Mouse (Mus musculus) neutrophil, adult 5-6 weeks (primary cell): ENCODE data around the gene Fbxo39. TPM values are rescaled to one million over a fixed set of nuclear protein-coding genes. Genes with fewer than 3 reads are reported as not detected.

Source experiments
- ATAC-seq: fragments of 151-379, 151-347 bp; 2 replicates; pipeline ENCODE4 v1.8.0; 2017; ENCODE audit warnings: mild to moderate bottlenecking, moderate TSS enrichment; ENCODE audit not compliant: insufficient number of reproducible peaks, poor library complexity, low FRiP score, severe bottlenecking; ENCODE audit errors: extremely low read depth
- total RNA-seq: library from RNA; stranded (forward); fragments of 200-1000 nt; gene quantifications from 2 replicates; pipeline ENCODE4 v1.2.3, GENCODE M21; 2017

The Fbxo39 gene
- total RNA-seq, 1 experiment from 2014 or later: 0.35 TPM

DNA sequence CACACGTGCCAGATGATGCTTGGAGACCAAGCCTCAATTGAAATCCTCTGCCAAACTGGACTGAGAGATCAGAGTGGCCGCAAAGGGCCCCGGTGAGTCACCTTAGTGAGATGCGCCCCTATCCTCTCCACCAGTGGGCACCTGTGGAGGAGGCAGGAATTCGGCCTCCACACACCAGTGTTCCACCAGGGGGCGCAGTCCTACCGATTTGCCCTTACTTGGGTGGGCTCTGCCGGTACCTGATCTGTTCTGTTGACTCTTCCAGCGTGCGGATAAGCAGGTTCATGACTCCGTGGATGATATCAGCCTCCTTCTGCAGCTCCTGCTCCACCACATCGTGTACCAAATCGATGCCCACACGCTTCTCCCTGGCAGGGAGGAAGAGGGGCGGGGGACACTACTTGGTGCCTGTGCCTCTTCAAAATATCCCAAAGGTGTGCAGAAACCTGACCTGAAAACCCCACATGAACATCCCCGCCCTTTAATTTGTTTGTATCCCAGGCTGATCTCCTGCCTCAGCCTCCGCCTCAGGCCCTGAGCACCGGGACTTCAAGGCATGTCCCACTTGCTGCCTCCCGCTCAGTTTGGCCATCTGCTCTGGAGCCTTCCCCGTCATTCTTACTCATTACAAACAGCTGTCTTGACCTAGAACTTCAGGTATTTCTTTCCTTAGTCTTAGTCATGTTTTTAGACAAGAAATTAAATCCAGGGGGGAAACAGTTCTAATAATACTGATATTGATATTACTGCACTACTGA is 40.9 kb downstream of the Fbxo39 start:
- ATAC-seq: peak; percentile 58

DNA sequence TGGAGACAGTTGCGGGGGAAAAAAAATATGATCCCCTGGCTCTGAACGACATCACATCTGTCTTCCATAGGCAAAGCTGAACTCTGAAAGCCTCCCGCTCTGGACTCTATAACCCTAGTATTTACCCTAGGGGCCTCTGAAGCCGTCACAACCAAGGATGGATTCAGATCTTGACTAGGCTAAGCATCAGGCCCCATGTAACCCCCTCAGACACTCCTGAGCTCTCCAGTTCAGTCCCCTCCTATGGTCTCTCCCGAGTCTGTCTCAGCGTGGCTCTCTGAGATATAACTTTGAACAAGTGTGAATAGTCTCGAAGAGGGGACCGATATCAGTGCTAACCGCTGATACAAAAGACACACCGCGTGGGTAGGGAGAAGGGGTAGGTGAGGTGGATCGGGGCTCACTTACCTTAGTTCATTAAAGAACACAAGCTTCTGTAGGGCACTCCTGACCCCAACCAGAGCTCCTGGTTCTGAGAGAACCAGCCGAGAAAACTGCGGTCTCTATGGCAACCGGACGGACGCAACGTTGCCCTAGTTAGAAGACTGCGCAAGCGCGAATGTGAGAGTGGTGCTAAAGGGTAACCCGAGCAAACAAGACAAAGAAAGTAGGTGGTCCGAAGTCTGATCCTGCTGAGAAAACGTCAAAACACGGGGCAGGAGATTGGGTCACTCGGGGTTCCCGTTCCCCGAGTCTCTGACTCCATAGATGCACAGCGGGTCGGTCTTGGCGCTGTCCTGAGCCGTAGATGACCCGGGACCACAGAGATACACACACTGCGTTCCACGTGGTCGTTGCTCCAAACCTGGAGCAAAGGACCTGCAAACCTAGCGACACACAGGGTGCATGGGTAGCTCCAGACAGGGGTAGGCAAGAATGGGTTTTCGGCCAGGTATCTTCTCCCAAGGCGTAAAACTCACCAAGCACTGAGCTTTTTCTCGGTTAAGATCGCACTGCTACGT is 47.4 kb downstream of the Fbxo39 start:
- no peak for ATAC-seq

DNA sequence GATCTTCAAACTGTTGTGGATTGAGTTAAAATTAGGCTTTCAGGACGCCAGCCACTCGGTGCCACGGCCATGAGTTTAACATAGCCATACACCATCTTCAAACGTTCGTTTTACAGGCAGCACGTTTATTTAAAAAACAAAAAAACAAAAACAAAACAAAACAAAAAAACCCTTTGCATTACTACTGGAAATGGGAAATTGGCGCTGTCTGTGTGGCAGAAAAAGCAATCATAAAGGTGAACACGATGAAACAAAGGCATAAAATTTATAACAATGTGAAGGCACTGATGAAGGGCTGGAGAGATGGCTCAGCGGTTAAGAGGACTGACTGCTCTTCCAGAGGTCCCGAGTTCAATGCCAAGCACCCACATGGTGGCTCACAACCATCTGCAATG is 48.1 kb downstream of the Fbxo39 start, which contains the start of gene Tekt1:
Gene Tekt1 (minus strand): TSS at position 96 of the 395 bp plus-strand sequence.
- no peak for ATAC-seq

DNA sequence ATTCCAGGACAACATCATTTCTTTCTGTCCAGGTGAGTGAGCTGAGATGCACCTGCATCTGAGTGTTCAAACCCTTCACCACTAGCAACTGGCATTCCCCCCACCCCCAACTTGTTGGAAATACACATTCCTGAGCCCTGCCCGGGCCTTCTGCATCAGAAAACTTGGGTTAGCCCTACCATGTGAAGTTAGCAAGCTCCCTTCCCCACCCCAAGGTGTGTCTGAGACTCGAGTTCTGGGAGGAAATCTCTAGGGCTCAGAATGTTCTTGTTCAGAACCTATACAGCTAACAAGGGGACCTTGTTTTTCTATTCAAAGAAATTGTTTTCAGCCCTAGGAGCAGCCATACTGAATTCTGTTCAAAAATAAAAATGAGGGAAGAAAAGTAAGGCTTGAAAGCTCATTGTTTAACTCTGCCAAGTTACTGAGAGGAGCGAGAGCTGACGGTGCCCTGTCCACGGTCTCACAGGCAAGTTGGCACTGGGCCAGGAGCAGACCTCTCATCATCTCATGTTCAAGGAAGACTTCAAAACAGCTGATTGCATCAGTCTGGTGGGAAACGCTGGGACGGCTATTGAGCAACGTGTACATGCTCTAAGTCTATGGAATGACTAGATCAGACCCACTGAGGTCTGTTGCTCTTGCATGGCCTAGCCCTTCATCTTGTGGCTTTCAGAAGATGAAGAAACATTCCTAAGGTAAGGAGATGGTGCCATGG is 49.4 kb downstream of the Fbxo39 start:
- ATAC-seq: no peak

DNA sequence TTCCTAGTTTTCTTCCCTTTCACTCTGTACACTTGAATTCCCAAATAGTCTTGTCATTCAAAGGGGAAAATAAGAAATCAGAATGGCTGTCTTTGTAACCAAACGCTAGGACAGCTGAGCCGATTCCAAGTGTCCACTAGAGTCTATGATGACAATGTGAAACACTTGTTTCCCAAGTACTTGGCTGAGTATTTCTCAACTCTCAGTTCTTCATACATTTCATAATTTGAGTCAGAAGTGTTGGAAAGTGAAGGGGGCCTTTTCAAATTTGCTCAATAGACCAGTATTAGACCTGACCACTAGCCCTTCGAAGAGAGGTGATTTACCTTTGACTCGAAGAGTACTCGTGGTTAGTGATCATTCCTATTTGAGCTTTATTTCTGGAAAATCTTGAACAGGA is 50.3 kb downstream of the Fbxo39 start:
- ATAC-seq: no peak

DNA sequence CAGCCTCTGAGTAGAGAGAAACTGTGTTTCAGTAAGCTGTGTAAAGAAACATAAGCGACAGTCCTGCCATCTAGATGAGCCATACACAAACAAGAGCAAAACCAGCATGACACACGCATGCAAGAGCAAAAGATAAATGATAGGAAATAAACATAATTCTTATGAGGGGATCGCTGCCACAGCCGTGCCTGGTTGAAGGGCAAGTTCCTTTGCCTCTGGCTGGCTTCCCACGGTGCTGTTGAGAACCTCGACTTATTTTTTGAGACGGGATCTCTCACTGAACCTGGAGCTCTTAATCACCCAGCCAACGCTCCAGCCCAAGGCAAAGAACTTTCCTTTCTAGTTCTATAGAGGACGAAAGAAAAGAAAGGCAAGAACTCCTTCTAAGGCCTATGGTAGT is 51.9 kb downstream of the Fbxo39 start:
- no peak for ATAC-seq

DNA sequence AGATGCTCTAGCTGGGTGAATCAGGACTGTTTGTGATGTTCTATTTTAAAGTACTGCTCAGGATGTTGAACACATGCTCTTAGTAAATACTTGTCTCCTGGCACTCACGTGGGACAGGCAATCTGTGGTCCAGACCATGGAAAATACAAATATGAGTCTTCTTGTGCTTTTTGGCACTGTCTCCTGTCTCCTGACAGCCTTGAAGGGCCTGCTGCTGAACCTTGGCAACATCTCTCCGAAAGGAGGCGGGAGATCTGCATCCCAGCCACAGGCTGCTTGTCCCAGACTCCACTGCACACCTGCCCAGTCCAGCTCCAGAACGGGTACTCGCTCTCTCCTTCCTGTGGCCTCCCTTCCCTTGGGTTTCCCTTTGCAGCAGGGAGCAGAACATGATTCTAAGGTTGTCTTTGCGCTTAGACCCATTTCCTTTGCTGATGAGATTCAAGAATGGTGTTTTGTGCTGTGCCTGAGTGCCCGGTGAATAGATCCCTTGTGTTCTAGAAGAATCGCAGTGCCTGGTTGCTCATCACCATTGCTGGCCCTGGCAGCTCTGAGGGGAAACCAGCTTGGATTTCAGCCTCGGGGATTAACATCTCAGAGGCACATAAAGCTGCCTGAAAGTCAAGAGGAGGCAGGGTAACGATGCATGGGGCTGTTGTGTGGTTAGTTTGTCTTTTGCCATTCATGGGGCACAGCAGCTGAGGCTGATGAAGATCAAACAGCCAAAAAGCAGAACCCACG is 53.9 kb downstream of the Fbxo39 start:
- ATAC-seq: no peak

Other genes with a start within 250 kb of the Fbxo39 start
- gene Pitpnm3, start 178.7 kb upstream of the Fbxo39 start, total RNA-seq: 0.12 TPM in 1 of 2 replicates, not detected in the other
- gene Gm43951, start 107.6 kb upstream of the Fbxo39 start, total RNA-seq: 0.74 and 2.2 TPM in 2 replicates
- 19.3 and 25.4 TPM in 2 replicates for gene 4933427D14Rik, start 107.0 kb upstream of the Fbxo39 start, total RNA-seq
- gene Txndc17, start 106.9 kb upstream of the Fbxo39 start, total RNA-seq: 26.3 and 28.5 TPM in 2 replicates
- gene Med31, start 98.9 kb upstream of the Fbxo39 start, total RNA-seq: 25.2 and 30.3 TPM in 2 replicates
- 0.23 TPM in 1 of 2 replicates, not detected in the other for gene Slc13a5, start 47.2 kb upstream of the Fbxo39 start, total RNA-seq
- gene Xaf1, start 12.8 kb upstream of the Fbxo39 start, total RNA-seq: 37.6 and 44.4 TPM in 2 replicates
- not detected in 2 replicates for gene Tekt1, start 48.0 kb downstream of the Fbxo39 start, total RNA-seq
- gene Smtnl2, start 97.3 kb downstream of the Fbxo39 start, total RNA-seq: not detected in 2 replicates
- not detected in 2 replicates for gene Ggt6, start 121.1 kb downstream of the Fbxo39 start, total RNA-seq
- gene Mybbp1a, start 126.9 kb downstream of the Fbxo39 start, total RNA-seq: 57.1 and 73.4 TPM in 2 replicates
- 15.7 and 19.3 TPM in 2 replicates for gene Spns2, start 175.5 kb downstream of the Fbxo39 start, total RNA-seq
- gene Spns3, start 236.1 kb downstream of the Fbxo39 start, total RNA-seq: 5.9 and 6.2 TPM in 2 replicates